Mouse (Mus musculus): Measurements from ENCODE around the gene Chgb.

GRCm38 (mm10) chr2:132733603-132734573, 47.2 kb upstream of the Chgb start:
- TF ChIP-seq CTCF (IDR thresholded peaks at IDR 0.05; ENCODE audit: low read depth) (no peak), EP300 (IDR thresholded peaks at IDR 0.05; ENCODE audit: low read depth) (no peak)
